ENCODE assay signal across 8 mouse cellular contexts in genomic region chr14:75455743-75456421, GRCm38 (mm10). TPM values are rescaled to one million over a fixed set of nuclear protein-coding genes. Genes with fewer than 3 reads are reported as not detected.
DNase-seq lines count a peak whose midpoint lies in the region; ATAC-seq and TF ChIP-seq lines count a peak whose summit lies in the region.

Siah3 (plus strand) TSS chr14:75455982.

- H3K9ac ChIP-seq in hindbrain, embryonic 13.5 days: peak within 1 kb of the TSS; percentile 74
- H3K9ac ChIP-seq in limb, embryonic 14.5 days (ENCODE audit: low read depth, low read length, severe bottlenecking): 0 out of 2 replicates have a peak within 1 kb of the TSS, but pooled peaks have one; percentile 0

- H3K36me3 ChIP-seq in hindbrain, embryonic 13.5 days: no peaks in the 10 kb centered on the region
- H3K36me3 ChIP-seq in limb, embryonic 14.5 days (ENCODE audit: control insufficient read depth, insufficient read depth, low read length): no peaks in the 10 kb centered on the region

- H3K4me3 ChIP-seq in hindbrain, embryonic 13.5 days: peak within 1 kb of the TSS; percentile 50
- H3K4me3 ChIP-seq in limb, embryonic 14.5 days (replicated peaks; ENCODE audit: low read length): peak within 1 kb of the TSS; percentile 34
- H3K4me3 ChIP-seq in olfactory bulb, adult 2 months (ENCODE audit: insufficient read depth, low read depth, low read length): peak within 1 kb of the TSS; percentile 59

- H3K4me2 ChIP-seq in hindbrain, embryonic 13.5 days: peak within 1 kb of the TSS; percentile 84
- H3K4me2 ChIP-seq in limb, embryonic 14.5 days (replicated peaks; ENCODE audit: low read depth, low read length, severe bottlenecking): peak within 1 kb of the TSS; percentile 52

- no peak for TF ChIP-seq CTCF in olfactory bulb, adult 2 months (IDR thresholded peaks at IDR 0.05; ENCODE audit: insufficient read depth, low read depth, low read length)

- DNase-seq in adrenal gland, adult 2 months: peak; percentile 17
- no peak for DNase-seq in adrenal gland, postnatal 14 days
- DNase-seq in CD4-positive helper T cell, adult 2 months (ENCODE audit: low read depth, low spot score): peak; percentile 68
- DNase-seq in embryo, embryonic 11.5 days (ENCODE audit: low read depth, low spot score): peak; percentile 19
- DNase-seq in limb, embryonic 14.5 days (ENCODE audit: low spot score): peak; percentile 28
- no peak for DNase-seq in ovary, postnatal 36 days (ENCODE audit: low spot score)

- peak within 1 kb of the TSS; percentile 86 for H3K27ac ChIP-seq in hindbrain, embryonic 13.5 days
- H3K27ac ChIP-seq in limb, embryonic 14.5 days (replicated peaks; ENCODE audit: low read depth, low read length): no peak within 1 kb of the TSS
- peak within 1 kb of the TSS; percentile 68 for H3K27ac ChIP-seq in olfactory bulb, adult 2 months (ENCODE audit: insufficient read depth, low read depth, low read length)

- WGBS in hindbrain, embryonic 13.5 days: 5% methylated on average over 18 of the region's 18 CpGs
- WGBS in limb, embryonic 14.5 days: 24% methylated on average over 18 of the region's 18 CpGs
- WGBS in olfactory bulb, adult 2 months: 2% methylated on average over 18 of the region's 18 CpGs

- H3K4me1 ChIP-seq in hindbrain, embryonic 13.5 days (replicated peaks): peaks cover 69% of the 10 kb centered on the region
- peaks cover 11% of the 10 kb centered on the region for H3K4me1 ChIP-seq in limb, embryonic 14.5 days (ENCODE audit: control insufficient read depth, insufficient read depth, low read length)
- H3K4me1 ChIP-seq in olfactory bulb, adult 2 months (ENCODE audit: control insufficient read depth, insufficient read depth, low read length): peaks cover 23% of the 10 kb centered on the region

- no peak for TF ChIP-seq POLR2A in limb, embryonic 14.5 days (IDR thresholded peaks at IDR 0.05; ENCODE audit: borderline replicate concordance, extremely low read depth, insufficient read depth, insufficient read length)
- TF ChIP-seq POLR2A in olfactory bulb, adult 2 months (IDR thresholded peaks at IDR 0.05; ENCODE audit: insufficient read depth, low read depth, low read length): no peak

- H3K27me3 ChIP-seq in hindbrain, embryonic 13.5 days: no peaks in the 10 kb centered on the region
- H3K27me3 ChIP-seq in limb, embryonic 14.5 days (ENCODE audit: control insufficient read depth, insufficient read depth, low read length): no peaks in the 10 kb centered on the region; the same call in 1 of the 2 replicates

- no peaks in the 10 kb centered on the region for H3K9me3 ChIP-seq in hindbrain, embryonic 13.5 days
- H3K9me3 ChIP-seq in limb, embryonic 14.5 days (ENCODE audit: control insufficient read depth, low read length): no peaks in the 10 kb centered on the region

- ATAC-seq in hindbrain, embryonic 13.5 days (ENCODE audit: low FRiP score): peak; percentile 54
- ATAC-seq in limb, embryonic 14.5 days (ENCODE audit: low FRiP score, low read depth): no peak

RNA-seq across cellular contexts. Expression of gene Siah3, which starts in this region (rescaled TPM):
- under 1 TPM; 0.09 to 0.21 TPM for total RNA-seq in adrenal gland, adult 2 months (2021)
- 0.12 and 0.13 TPM in 2 replicates for polyA plus RNA-seq in adrenal gland, adult 2 months (2012; rRNA removed)
- total RNA-seq in adrenal gland, postnatal 14 days (2021): 0.53 and 0.63 TPM in 2 replicates
- polyA plus RNA-seq in hindbrain, embryonic 13.5 days (2015; fragmentation: Nextera tagmentation; extraction: Ambion mirVana): 4.0 and 4.5 TPM in 2 replicates
- polyA plus RNA-seq in limb, embryonic 14.5 days (2012; rRNA removed): 0.94 and 1.2 TPM in 2 replicates
- polyA plus RNA-seq in limb, embryonic 14.5 days (2014; fragmentation: Nextera tagmentation; extraction: Ambion mirVana): 0.54 and 0.58 TPM in 2 replicates
- not detected in 2 replicates for polyA plus RNA-seq in olfactory bulb, adult 2 months (2012; ENCODE audit: insufficient read depth, insufficient read length, low replicate concordance, missing spikeins)

Comparison
In these comparisons a context has a peak if more than half of its experiments do, and no peak if none do; other contexts are left out.
1. Peak in DNase-seq in adrenal gland, adult 2 months; RNA of the gene not detected or under 1 TPM.
2. DNase-seq: peak in CD4-positive helper T cell, adult 2 months (single experiment), embryo, embryonic 11.5 days (single experiment) and limb, embryonic 14.5 days (single experiment); none in adrenal gland, postnatal 14 days (single experiment) and ovary, postnatal 36 days (single experiment).
3. Peak in every context shown above with its lines, with median percentiles within 50 percentile points of each other: H3K4me3 ChIP-seq.